Mouse (Mus musculus): ENCODE data around the gene Efhd1. TPM values are rescaled to one million over a fixed set of nuclear protein-coding genes. Genes with fewer than 3 reads are reported as not detected.

Gene Efhd1
- 40.4 and 42.5 TPM in 2 replicates for polyA plus RNA-seq (2015; fragmentation: Nextera tagmentation; extraction: Ambion mirVana)

- Histone ChIP-seq H3K27me3 (ENCODE audit: insufficient read depth, low read length) (peaks cover 38% of the 10 kb centered on the region), H3K4me1 (replicated peaks; ENCODE audit: insufficient read depth, low read length) (peaks cover 2% of the 10 kb centered on the region; the same call in 1 of the 2 replicates), H3K4me3 (replicated peaks; ENCODE audit: low read depth, low read length) (peak within 1 kb of the TSS; percentile 50), H3K9ac (ENCODE audit: low read depth, low read length) (peak within 1 kb of the TSS; percentile 59), H3K9me3 (replicated peaks; ENCODE audit: low read length) (no peaks in the 10 kb centered on the region), H3K4me2 (ENCODE audit: low read length) (peak within 1 kb of the TSS; percentile 95), H3K27ac (no peak within 1 kb of the TSS), H3K36me3 (ENCODE audit: insufficient read depth, low read length) (no peaks in the 10 kb centered on the region)
- DNase-seq (ENCODE audit: low spot score) (peak; percentile 37), ATAC-seq (replicated peaks; ENCODE audit: low FRiP score, low read depth) (peak; percentile 33; the same call in 1 of the 2 replicates)
- no peak for TF ChIP-seq CTCF (IDR thresholded peaks at IDR 0.05; ENCODE audit: low read depth)
- under 1% methylated on average over 70 of the region's 70 CpGs for WGBS
These were observed at the start of gene Efhd1 for GRCm38 (mm10) chr1:87264134-87265006. TSS of gene Efhd1 (plus strand) at chr1:87264363.

- Histone ChIP-seq H3K9ac (ENCODE audit: low read depth, low read length) (peak overlapping the region; percentile 98), H3K27me3 (ENCODE audit: insufficient read depth, low read length) (no peaks in the 10 kb centered on the region), H3K4me1 (replicated peaks; ENCODE audit: insufficient read depth, low read length) (peaks cover 6% of the 10 kb centered on the region; the same call in 1 of the 2 replicates), H3K9me3 (replicated peaks; ENCODE audit: low read length) (no peaks in the 10 kb centered on the region), H3K4me2 (ENCODE audit: low read length) (peak overlapping the region; percentile 80), H3K36me3 (ENCODE audit: insufficient read depth, low read length) (peaks cover 7% of the 10 kb centered on the region; the same call in 1 of the 2 replicates), H3K4me3 (replicated peaks; ENCODE audit: low read depth, low read length) (peak overlapping the region; percentile 81), H3K27ac (peak overlapping the region; percentile 99)
- DNase-seq (ENCODE audit: low spot score) (peak; percentile 19), ATAC-seq (replicated peaks; ENCODE audit: low FRiP score, low read depth) (no peak)
- no peak for TF ChIP-seq CTCF (IDR thresholded peaks at IDR 0.05; ENCODE audit: low read depth)
- 9% methylated on average over 4 of the region's 4 CpGs for WGBS
These were observed 49.4 kb upstream of the Efhd1 start for GRCm38 (mm10) chr1:87214748-87215147.

- Histone ChIP-seq H3K27ac (0 out of 2 replicates have a peak overlapping the region, but pooled peaks have one; percentile 19), H3K4me3 (replicated peaks; ENCODE audit: low read depth, low read length) (no peak overlapping the region), H3K36me3 (ENCODE audit: insufficient read depth, low read length) (peaks cover 27% of the 10 kb centered on the region), H3K27me3 (ENCODE audit: insufficient read depth, low read length) (no peaks in the 10 kb centered on the region), H3K4me1 (replicated peaks; ENCODE audit: insufficient read depth, low read length) (peaks cover 6% of the 10 kb centered on the region; the same call in 1 of the 2 replicates), H3K4me2 (ENCODE audit: low read length) (no peak overlapping the region), H3K9ac (ENCODE audit: low read depth, low read length) (no peak overlapping the region), H3K9me3 (replicated peaks; ENCODE audit: low read length) (no peaks in the 10 kb centered on the region)
- DNase-seq (ENCODE audit: low spot score) (peak; percentile 69), ATAC-seq (replicated peaks; ENCODE audit: low FRiP score, low read depth) (no peak)
- peak; percentile 80 for TF ChIP-seq CTCF (IDR thresholded peaks at IDR 0.05; ENCODE audit: low read depth)
- WGBS: 54% methylated on average over 3 of the region's 3 CpGs
These were observed 46.2 kb upstream of the Efhd1 start for GRCm38 (mm10) chr1:87217938-87218337.

GRCm38 (mm10) chr1:87225739-87226138 is 38.4 kb upstream of the Efhd1 start:
- 97% methylated on average over 8 of the region's 8 CpGs for WGBS
- H3K36me3 ChIP-seq (ENCODE audit: insufficient read depth, low read length): peaks cover 80% of the 10 kb centered on the region
- ATAC-seq (replicated peaks; ENCODE audit: low FRiP score, low read depth): no peak

GRCm38 (mm10) chr1:87226409-87227159 is 37.6 kb upstream of the Efhd1 start:
- ATAC-seq (replicated peaks; ENCODE audit: low FRiP score, low read depth) (no peak), DNase-seq (ENCODE audit: low spot score) (no peak)
- H3K27ac ChIP-seq: no peak overlapping the region
- no peak overlapping the region for H3K4me3 ChIP-seq (replicated peaks; ENCODE audit: low read depth, low read length)
- no peaks in the 10 kb centered on the region for H3K4me1 ChIP-seq (replicated peaks; ENCODE audit: insufficient read depth, low read length)
- 100% methylated on average over 1 of the region's 1 CpGs for WGBS
- peaks cover 77% of the 10 kb centered on the region for H3K36me3 ChIP-seq (ENCODE audit: insufficient read depth, low read length)
- H3K9me3 ChIP-seq (replicated peaks; ENCODE audit: low read length): no peaks in the 10 kb centered on the region
- no peaks in the 10 kb centered on the region for H3K27me3 ChIP-seq (ENCODE audit: insufficient read depth, low read length)
- TF ChIP-seq CTCF (IDR thresholded peaks at IDR 0.05; ENCODE audit: low read depth): no peak
- no peak overlapping the region for H3K4me2 ChIP-seq (ENCODE audit: low read length)
- no peak overlapping the region for H3K9ac ChIP-seq (ENCODE audit: low read depth, low read length)

More at GRCm38 (mm10) chr1:87225739-87226138, 38.4 kb upstream of the Efhd1 start:
- Histone ChIP-seq H3K27me3 (ENCODE audit: insufficient read depth, low read length) (no peaks in the 10 kb centered on the region), H3K4me2 (ENCODE audit: low read length) (no peak overlapping the region), H3K9me3 (replicated peaks; ENCODE audit: low read length) (no peaks in the 10 kb centered on the region), H3K27ac (no peak overlapping the region), H3K9ac (ENCODE audit: low read depth, low read length) (no peak overlapping the region), H3K4me3 (replicated peaks; ENCODE audit: low read depth, low read length) (no peak overlapping the region), H3K4me1 (replicated peaks; ENCODE audit: insufficient read depth, low read length) (no peaks in the 10 kb centered on the region)
- no peak for DNase-seq (ENCODE audit: low spot score)
- no peak for TF ChIP-seq CTCF (IDR thresholded peaks at IDR 0.05; ENCODE audit: low read depth)

- Histone ChIP-seq H3K4me1 (replicated peaks; ENCODE audit: insufficient read depth, low read length) (no peaks in the 10 kb centered on the region), H3K27me3 (ENCODE audit: insufficient read depth, low read length) (no peaks in the 10 kb centered on the region), H3K36me3 (ENCODE audit: insufficient read depth, low read length) (peaks cover 76% of the 10 kb centered on the region), H3K4me3 (replicated peaks; ENCODE audit: low read depth, low read length) (no peak overlapping the region), H3K9me3 (replicated peaks; ENCODE audit: low read length) (no peaks in the 10 kb centered on the region), H3K27ac (no peak overlapping the region), H3K4me2 (ENCODE audit: low read length) (no peak overlapping the region), H3K9ac (ENCODE audit: low read depth, low read length) (no peak overlapping the region)
- 93% methylated on average over 3 of the region's 3 CpGs for WGBS
- no peak for DNase-seq (ENCODE audit: low spot score)
- ATAC-seq (replicated peaks; ENCODE audit: low FRiP score, low read depth): no peak
- no peak for TF ChIP-seq CTCF (IDR thresholded peaks at IDR 0.05; ENCODE audit: low read depth)
These were observed 37.0 kb upstream of the Efhd1 start for GRCm38 (mm10) chr1:87227160-87227550.
